Mouse (Mus musculus) liver, embryonic 14.5 days (tissue): ENCODE measurements around the gene Smim24.

Experiments used
- CTCF ChIP-seq: IDR thresholded peaks from 2 replicates; pipeline ENCODE4 v1.5.1; 2016; ENCODE audit warnings: antibody characterized with exemption, low read depth, control low read depth
- EP300 ChIP-seq: IDR thresholded peaks from 2 replicates; pipeline ENCODE4 v1.6.1; 2016; ENCODE audit warnings: antibody characterized with exemption, low read depth

DNA sequence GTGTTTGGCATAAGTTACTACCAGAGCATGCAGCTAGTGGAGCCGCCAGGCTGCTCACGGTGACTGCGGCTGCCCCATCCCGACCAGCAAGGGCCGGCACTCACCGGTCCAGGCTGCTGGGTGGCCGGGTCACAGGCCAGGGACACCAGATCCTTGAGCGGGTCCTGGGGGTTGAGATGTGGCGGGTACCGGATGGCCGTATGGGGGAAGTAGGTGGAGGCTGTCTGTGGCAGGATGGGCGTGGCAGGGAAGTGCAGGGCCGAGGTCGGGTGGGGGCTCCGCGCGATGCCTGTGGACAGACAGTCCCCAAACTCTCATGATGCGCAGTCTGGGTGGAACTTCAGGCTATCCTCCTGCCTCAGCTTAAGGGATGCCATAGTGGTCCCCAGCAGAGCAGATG, 11.9 kb downstream of the Smim24 start:
- TF ChIP-seq EP300 (no peak), CTCF (no peak)
